Mouse (Mus musculus): Measurements from ENCODE around the gene Slc35g3. TPM values are rescaled to one million over a fixed set of nuclear protein-coding genes. Genes with fewer than 3 reads are reported as not detected.
A peak's percentile ranks its signal among the peaks of the same experiment; 100 is the strongest.

Gene Slc35g3
- total and polyA plus RNA-seq, 2 experiments from 2014 or later = not detected

DNA sequence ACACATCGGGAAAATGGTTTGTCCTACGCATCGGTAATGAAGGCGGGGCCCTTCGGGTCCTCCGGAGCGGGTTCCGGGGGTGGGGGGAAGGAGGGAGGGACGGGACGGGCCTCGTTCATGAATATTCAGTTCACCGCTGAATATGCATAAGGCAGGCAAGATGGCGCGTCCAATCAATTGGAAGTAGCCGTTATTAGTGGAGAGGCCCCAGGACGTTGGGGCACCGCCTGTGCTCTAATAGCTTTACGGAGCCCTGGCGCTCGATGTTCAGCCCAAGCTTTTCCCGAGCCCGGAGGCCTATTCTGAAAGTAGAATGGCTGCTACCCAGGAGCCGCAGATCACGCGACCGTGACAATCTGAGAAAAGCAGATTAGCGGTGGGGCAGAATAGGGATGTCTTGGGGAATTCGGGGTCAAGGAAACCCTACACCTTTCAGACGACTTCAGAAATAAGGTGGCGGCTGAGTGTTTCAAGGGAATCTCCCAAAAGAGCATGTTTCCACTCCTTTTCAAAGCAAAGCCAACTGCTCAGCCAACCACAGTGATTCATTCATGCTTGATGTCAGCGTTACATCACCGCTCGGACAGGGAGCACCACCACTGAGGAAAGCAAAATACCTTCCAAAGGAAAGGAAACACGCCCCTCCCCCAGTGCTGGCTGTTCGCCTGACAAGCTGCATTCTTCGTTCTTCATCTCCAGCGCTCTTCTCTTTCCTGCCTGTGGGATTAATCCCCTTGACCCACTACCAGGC lies 2.6 kb downstream of the Slc35g3 start:
- DNase-seq (ENCODE audit: low spot score) (peak; percentile 94), ATAC-seq (ENCODE audit: insufficient read depth, low read depth) (peak; percentile 82)
- peak overlapping the region; percentile 78 for H3K4me2 ChIP-seq (ENCODE audit: low read depth, low read length)
- WGBS = under 1% methylated on average over 37 of the region's 37 CpGs
- H3K4me3 ChIP-seq (ENCODE audit: low read depth, low read length) = peak overlapping the region; percentile 61
- no peaks in the 10 kb centered on the region for H3K27me3 ChIP-seq (ENCODE audit: control insufficient read depth, insufficient read depth, low read length)
- H3K9ac ChIP-seq (replicated peaks; ENCODE audit: low read depth, low read length) = peak overlapping the region; percentile 74
- no peaks in the 10 kb centered on the region for H3K9me3 ChIP-seq (replicated peaks; ENCODE audit: control insufficient read depth, low read length)
- peaks cover 28% of the 10 kb centered on the region for H3K4me1 ChIP-seq (ENCODE audit: control insufficient read depth, insufficient read depth)
- TF ChIP-seq EP300 (IDR thresholded peaks at IDR 0.05; ENCODE audit: low read depth) (no peak; the same call in 1 of the 2 replicates), CTCF (IDR thresholded peaks at IDR 0.05; ENCODE audit: low read depth) (no peak)
- H3K27ac ChIP-seq (ENCODE audit: low read depth) = peak overlapping the region; percentile 98
- no peaks in the 10 kb centered on the region for H3K36me3 ChIP-seq (replicated peaks; ENCODE audit: control insufficient read depth, insufficient read depth, low read length)

DNA sequence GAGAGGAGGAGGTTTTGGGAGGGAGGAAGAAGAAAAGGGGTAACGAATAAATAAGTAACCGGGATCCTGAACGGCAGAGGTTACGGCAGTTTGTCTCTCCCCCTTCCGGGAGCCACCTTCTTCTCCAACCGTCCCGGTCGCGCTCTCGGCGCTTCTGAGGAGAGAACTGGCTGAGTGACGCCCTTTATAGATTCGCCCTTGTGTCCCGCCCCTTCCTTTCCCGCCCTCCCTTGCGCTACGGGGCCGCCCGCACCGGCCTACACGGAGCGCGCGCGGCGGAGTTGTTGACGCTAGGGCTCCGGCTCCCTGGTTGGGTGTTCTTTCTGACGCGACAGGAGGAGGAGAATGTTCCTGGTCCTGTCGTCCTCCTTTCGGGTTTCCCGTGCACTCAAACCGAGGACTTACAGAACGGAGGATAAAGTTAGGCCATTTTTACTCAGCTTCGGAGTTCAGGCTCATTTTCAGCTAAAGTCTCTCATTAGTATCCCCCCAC lies 3.2 kb downstream of the Slc35g3 start, which contains the start of gene Polr2a:
Gene Polr2a, minus strand, starts transcription at position 160 of the 493 bp plus-strand sequence.
- DNase-seq (ENCODE audit: low spot score) (peak; percentile 96), ATAC-seq (ENCODE audit: insufficient read depth, low read depth) (peak; percentile 94)
- peak within 1 kb of the TSS; percentile 78 for H3K4me2 ChIP-seq (ENCODE audit: low read depth, low read length)
- peak within 1 kb of the TSS; percentile 61 for H3K4me3 ChIP-seq (ENCODE audit: low read depth, low read length)
- no peaks in the 10 kb centered on the region for H3K9me3 ChIP-seq (replicated peaks; ENCODE audit: control insufficient read depth, low read length)
- TF ChIP-seq EP300 (IDR thresholded peaks at IDR 0.05; ENCODE audit: low read depth) (no peak; the same call in 1 of the 2 replicates), CTCF (IDR thresholded peaks at IDR 0.05; ENCODE audit: low read depth) (no peak)
- WGBS = 0% methylated on average over 36 of the region's 36 CpGs
- peak within 1 kb of the TSS; percentile 98 for H3K27ac ChIP-seq (ENCODE audit: low read depth)
- H3K4me1 ChIP-seq (ENCODE audit: control insufficient read depth, insufficient read depth) = peaks cover 28% of the 10 kb centered on the region
- H3K36me3 ChIP-seq (replicated peaks; ENCODE audit: control insufficient read depth, insufficient read depth, low read length) = no peaks in the 10 kb centered on the region
- peak within 1 kb of the TSS; percentile 74 for H3K9ac ChIP-seq (replicated peaks; ENCODE audit: low read depth, low read length)
- no peaks in the 10 kb centered on the region for H3K27me3 ChIP-seq (ENCODE audit: control insufficient read depth, insufficient read depth, low read length)

DNA sequence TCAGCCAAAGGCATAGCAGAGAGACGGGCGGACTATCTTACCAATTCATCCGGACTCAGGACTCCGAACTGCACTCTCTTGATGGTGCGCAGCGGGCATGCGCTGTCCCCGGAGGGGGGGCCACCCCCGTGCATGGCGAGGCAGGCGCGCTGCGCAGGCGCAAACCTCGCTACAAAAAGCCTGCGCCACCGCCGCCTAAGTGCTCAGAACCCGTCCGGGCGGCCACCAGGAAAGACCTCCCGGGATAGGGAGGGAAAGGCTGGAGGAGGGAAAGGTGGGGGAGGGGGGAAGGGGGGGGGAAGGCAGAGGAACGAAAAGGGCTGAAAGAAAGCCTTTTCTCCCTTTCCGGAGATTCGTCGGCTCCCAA lies 3.7 kb downstream of the Slc35g3 start:
- peak overlapping the region; percentile 61 for H3K4me3 ChIP-seq (ENCODE audit: low read depth, low read length)
- TF ChIP-seq EP300 (IDR thresholded peaks at IDR 0.05; ENCODE audit: low read depth) (no peak), CTCF (IDR thresholded peaks at IDR 0.05; ENCODE audit: low read depth) (no peak)
- H3K27ac ChIP-seq (ENCODE audit: low read depth) = peak overlapping the region; percentile 98
- no peaks in the 10 kb centered on the region for H3K36me3 ChIP-seq (replicated peaks; ENCODE audit: control insufficient read depth, insufficient read depth, low read length)
- ATAC-seq (ENCODE audit: insufficient read depth, low read depth) (peak; percentile 84), DNase-seq (ENCODE audit: low spot score) (peak; percentile 92)
- peak overlapping the region; percentile 78 for H3K4me2 ChIP-seq (ENCODE audit: low read depth, low read length)
- H3K9ac ChIP-seq (replicated peaks; ENCODE audit: low read depth, low read length) = peak overlapping the region; percentile 74
- H3K4me1 ChIP-seq (ENCODE audit: control insufficient read depth, insufficient read depth) = peaks cover 28% of the 10 kb centered on the region
- no peaks in the 10 kb centered on the region for H3K27me3 ChIP-seq (ENCODE audit: control insufficient read depth, insufficient read depth, low read length)
- under 1% methylated on average over 26 of the region's 26 CpGs for WGBS
- H3K9me3 ChIP-seq (replicated peaks; ENCODE audit: control insufficient read depth, low read length) = no peaks in the 10 kb centered on the region

DNA sequence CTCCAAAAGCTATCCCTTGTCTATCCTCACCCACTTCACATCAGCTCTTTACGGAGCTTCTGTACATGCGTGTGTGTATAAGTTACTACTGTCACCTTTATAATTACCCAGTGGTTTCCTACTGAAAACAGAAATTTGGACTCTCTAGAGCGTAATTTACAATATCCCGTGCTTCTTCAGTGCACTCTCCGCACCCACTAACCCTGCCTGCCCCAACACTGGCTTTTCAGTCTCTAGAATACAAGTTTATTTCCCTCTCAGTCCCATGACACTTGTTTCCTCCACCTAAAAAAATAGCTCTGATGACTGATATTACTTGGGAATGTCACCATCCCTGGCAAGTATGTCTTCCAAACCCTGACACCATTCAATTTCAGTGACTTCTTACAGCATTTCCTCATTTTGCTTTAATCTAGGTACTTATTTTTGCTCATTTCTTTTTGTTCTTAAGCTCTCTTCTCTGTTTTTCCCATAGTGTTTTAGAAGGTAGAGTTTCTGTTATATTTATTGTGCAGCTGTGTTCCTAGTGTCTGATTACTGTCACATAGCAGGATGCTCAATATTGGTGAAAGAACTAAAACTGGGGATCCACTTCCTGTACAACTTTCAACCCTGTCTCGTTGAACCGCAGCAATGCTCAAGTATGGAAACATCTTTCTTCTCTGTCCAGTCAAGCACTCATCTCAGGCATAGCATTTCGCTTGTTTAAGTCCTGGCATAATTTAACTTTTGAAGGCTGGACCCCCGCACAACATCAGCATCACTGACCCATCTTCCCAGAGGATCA lies 4.3 kb downstream of the Slc35g3 start:
- no peak for DNase-seq (ENCODE audit: low spot score)
- no peak for TF ChIP-seq EP300 (IDR thresholded peaks at IDR 0.05; ENCODE audit: low read depth)
- TF ChIP-seq CTCF (IDR thresholded peaks at IDR 0.05; ENCODE audit: low read depth) = no peak
- no peaks in the 10 kb centered on the region for H3K9me3 ChIP-seq (replicated peaks; ENCODE audit: control insufficient read depth, low read length)
- H3K27me3 ChIP-seq (ENCODE audit: control insufficient read depth, insufficient read depth, low read length) = no peaks in the 10 kb centered on the region
- peaks cover 29% of the 10 kb centered on the region for H3K4me1 ChIP-seq (ENCODE audit: control insufficient read depth, insufficient read depth)
- ATAC-seq (ENCODE audit: insufficient read depth, low read depth) = no peak
- H3K4me3 ChIP-seq (ENCODE audit: low read depth, low read length) = peak overlapping the region; percentile 61
- H3K36me3 ChIP-seq (replicated peaks; ENCODE audit: control insufficient read depth, insufficient read depth, low read length) = no peaks in the 10 kb centered on the region
- H3K27ac ChIP-seq (ENCODE audit: low read depth) = peak overlapping the region; percentile 98
- peak overlapping the region; percentile 78 for H3K4me2 ChIP-seq (ENCODE audit: low read depth, low read length)
- WGBS = 39% methylated on average over 9 of the region's 9 CpGs
- H3K9ac ChIP-seq (replicated peaks; ENCODE audit: low read depth, low read length) = peak overlapping the region; percentile 74

DNA sequence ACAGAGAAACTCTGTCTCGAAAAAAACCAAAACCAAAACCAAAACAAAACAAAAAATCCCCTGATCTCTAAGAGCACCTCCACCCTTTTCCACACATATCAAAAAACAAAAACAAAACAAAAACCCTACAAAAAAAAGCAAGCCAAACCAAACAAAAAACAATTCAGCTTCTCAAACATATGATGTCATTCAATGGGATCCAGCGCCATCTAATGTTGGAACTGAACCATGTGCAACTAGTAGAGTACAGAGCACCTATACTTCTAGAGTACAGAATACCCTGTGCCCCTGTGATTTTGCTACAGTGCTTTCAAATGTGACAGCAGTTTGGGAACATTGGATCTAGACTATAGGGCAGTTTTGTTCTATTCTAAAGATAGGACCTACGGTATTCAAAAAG lies 7.1 kb downstream of the Slc35g3 start:
- ATAC-seq (ENCODE audit: insufficient read depth, low read depth) = no peak
- no peak overlapping the region for H3K27ac ChIP-seq (ENCODE audit: low read depth)
- peaks cover 34% of the 10 kb centered on the region for H3K4me1 ChIP-seq (ENCODE audit: control insufficient read depth, insufficient read depth)
- 47% methylated on average over 3 of the region's 3 CpGs for WGBS
- H3K36me3 ChIP-seq (replicated peaks; ENCODE audit: control insufficient read depth, insufficient read depth, low read length) = no peaks in the 10 kb centered on the region
- TF ChIP-seq CTCF (IDR thresholded peaks at IDR 0.05; ENCODE audit: low read depth) = peak; percentile 74
- no peak for TF ChIP-seq EP300 (IDR thresholded peaks at IDR 0.05; ENCODE audit: low read depth)
- peak; percentile 71 for DNase-seq (ENCODE audit: low spot score)
- H3K9me3 ChIP-seq (replicated peaks; ENCODE audit: control insufficient read depth, low read length) = no peaks in the 10 kb centered on the region
- no peak overlapping the region for H3K4me2 ChIP-seq (ENCODE audit: low read depth, low read length)
- no peaks in the 10 kb centered on the region for H3K27me3 ChIP-seq (ENCODE audit: control insufficient read depth, insufficient read depth, low read length)
- H3K9ac ChIP-seq (replicated peaks; ENCODE audit: low read depth, low read length) = no peak overlapping the region
- H3K4me3 ChIP-seq (ENCODE audit: low read depth, low read length) = no peak overlapping the region

Data from heart, postnatal 0 days (tissue).